Mouse (Mus musculus) bone marrow macrophage, adult 2 months (primary cell): ENCODE measurements at regions not wholly inside any gene's neighbourhood (a gene's known extent, or its start where the extent isn't known, plus 50 kb on each side); places are given as distances from the start of the nearest gene placed in this dataset.

Experiments
- H3K27ac ChIP-seq: 2 replicates; pipeline ENCODE4 v1.5.1; 2012; ENCODE audit warnings: low read depth, low read length; ENCODE audit not compliant: insufficient read depth
- H3K4me1 ChIP-seq: 2 replicates; pipeline ENCODE4 v1.6.1; 2012; ENCODE audit warnings: low read length; ENCODE audit not compliant: control insufficient read depth, insufficient read depth
- H3K4me3 ChIP-seq: 2 replicates; pipeline ENCODE4 v1.5.1; 2012; ENCODE audit warnings: mild to moderate bottlenecking, low read length, moderate library complexity; ENCODE audit not compliant: insufficient read depth
- CTCF ChIP-seq: IDR thresholded peaks from 2 replicates; pipeline ENCODE4 v1.5.1; 2012; ENCODE audit warnings: low read depth, mild to moderate bottlenecking, low read length, moderate library complexity
- POLR2A ChIP-seq: IDR thresholded peaks from 2 replicates; pipeline ENCODE4 v1.6.1; 2012; ENCODE audit warnings: mild to moderate bottlenecking, low read depth, low read length, borderline replicate concordance

- no peaks in the 10 kb centered on the region for H3K4me1 ChIP-seq
- no peak overlapping the region for H3K27ac ChIP-seq
- H3K4me3 ChIP-seq = peak overlapping the region; percentile 44
- TF ChIP-seq POLR2A (no peak), CTCF (peak; percentile 94)
These were observed 240.2 kb upstream of the Cxcr4 start for GRCm38 (mm10) chr1:128832201-128832883.

DNA sequence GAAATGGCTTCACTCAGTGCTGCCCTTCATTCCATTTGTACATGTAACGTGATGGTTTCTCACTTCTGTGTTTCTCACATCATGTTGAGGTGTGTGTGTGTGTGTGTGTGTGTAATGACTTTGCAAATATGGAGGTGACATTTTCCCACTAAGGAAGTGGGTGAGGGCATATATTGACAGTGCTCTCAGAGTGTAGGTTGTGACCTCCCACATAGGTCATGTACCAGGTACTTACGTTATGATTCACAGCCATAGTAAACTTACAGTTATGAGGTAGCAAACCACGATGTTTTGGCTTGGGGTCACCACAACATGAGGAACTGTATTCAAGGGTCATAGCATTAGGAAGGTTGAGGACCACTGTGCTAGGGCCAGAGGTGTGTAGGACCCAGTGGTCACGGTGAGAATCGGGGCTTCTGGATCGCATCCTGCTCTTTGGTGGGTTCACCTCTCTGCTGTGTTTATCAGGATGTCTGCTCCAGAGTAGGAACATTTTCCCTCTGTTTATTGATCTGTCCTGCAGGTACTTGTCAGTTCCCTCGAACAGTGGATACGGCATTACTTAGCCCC is 238.7 kb upstream of the Cxcr4 start:
- no peak for TF ChIP-seq CTCF
- no peak for TF ChIP-seq POLR2A
- Histone ChIP-seq H3K4me1 (no peaks in the 10 kb centered on the region), H3K27ac (no peak overlapping the region), H3K4me3 (no peak overlapping the region)

GRCm38 (mm10) chr1:128829536-128829935 is 237.4 kb upstream of the Cxcr4 start:
- Histone ChIP-seq H3K4me3 (no peak overlapping the region), H3K4me1 (peaks cover 8% of the 10 kb centered on the region), H3K27ac (no peak overlapping the region)
- no peak for TF ChIP-seq CTCF
- TF ChIP-seq POLR2A = no peak

- Histone ChIP-seq H3K4me3 (no peak overlapping the region), H3K4me1 (peaks cover 10% of the 10 kb centered on the region), H3K27ac (no peak overlapping the region)
- TF ChIP-seq POLR2A = no peak
- TF ChIP-seq CTCF = no peak
These were observed 234.3 kb upstream of the Cxcr4 start for GRCm38 (mm10) chr1:128826419-128826818.

DNA sequence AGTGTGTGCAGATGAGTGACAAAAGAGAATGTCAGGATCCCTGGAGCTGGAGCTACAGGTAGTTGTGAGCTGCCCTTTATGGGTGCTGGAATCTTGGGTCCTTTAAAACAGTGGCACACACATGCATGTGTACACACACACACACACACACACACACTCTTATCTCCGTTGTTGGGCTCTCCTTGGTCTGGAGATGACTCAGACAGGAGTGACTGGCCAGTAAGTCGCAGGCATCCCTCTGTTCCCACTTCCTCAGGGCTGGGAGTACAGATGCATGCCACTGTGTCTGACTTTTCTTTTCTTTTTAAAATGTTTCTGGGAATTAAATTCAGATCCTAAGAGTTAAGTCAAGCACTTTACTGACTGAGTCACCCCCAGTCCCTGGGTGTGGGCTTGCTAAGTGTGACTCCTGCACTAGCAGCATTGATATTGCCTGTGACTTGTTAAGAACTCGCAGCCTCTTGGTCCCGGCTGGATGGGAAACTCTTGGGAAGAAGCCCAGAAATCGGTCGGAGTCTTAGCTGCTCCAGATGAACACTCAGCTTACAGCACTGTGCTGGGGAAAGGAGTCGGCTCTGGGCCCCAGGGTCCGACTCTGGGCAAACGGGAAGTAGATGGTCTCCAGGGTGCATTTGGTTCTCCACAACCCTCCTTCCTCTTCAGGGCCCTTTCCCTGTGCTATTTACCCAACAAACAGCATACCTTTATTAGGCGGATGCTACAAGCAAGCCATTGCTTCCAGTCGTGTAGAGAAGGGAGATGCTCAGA is 233.0 kb upstream of the Cxcr4 start:
- Histone ChIP-seq H3K4me1 (peaks cover 10% of the 10 kb centered on the region), H3K27ac (no peak overlapping the region), H3K4me3 (no peak overlapping the region)
- no peak for TF ChIP-seq CTCF
- TF ChIP-seq POLR2A = no peak

DNA sequence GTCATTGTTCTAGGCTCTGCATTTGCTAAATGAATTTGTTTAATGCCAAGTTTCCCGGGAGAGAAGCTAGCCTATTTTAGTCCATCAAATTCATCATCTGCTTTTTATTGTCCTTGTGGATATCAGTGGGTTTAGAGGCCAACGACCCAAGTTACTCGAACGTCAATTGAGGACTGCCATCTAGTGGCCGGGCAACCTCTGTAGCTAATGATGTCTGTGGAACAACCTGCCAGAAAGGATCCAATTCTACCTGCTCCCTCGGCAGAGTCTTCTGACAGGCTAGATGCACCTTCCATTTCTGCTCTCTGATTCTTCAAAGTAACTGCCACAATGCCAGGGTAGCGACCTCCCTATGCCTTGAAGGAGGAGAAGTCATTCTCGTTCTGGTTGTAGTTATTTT is 232.1 kb upstream of the Cxcr4 start:
- TF ChIP-seq CTCF (peak; percentile 51), POLR2A (no peak)
- Histone ChIP-seq H3K4me3 (0 out of 2 replicates have a peak overlapping the region, but pooled peaks have one; percentile 16), H3K4me1 (peaks cover 10% of the 10 kb centered on the region), H3K27ac (no peak overlapping the region)

GRCm38 (mm10) chr1:128821991-128822390 is 229.9 kb upstream of the Cxcr4 start:
- no peak overlapping the region for H3K4me3 ChIP-seq
- peaks cover 10% of the 10 kb centered on the region for H3K4me1 ChIP-seq
- no peak for TF ChIP-seq CTCF
- TF ChIP-seq POLR2A = no peak
- no peak overlapping the region for H3K27ac ChIP-seq

DNA sequence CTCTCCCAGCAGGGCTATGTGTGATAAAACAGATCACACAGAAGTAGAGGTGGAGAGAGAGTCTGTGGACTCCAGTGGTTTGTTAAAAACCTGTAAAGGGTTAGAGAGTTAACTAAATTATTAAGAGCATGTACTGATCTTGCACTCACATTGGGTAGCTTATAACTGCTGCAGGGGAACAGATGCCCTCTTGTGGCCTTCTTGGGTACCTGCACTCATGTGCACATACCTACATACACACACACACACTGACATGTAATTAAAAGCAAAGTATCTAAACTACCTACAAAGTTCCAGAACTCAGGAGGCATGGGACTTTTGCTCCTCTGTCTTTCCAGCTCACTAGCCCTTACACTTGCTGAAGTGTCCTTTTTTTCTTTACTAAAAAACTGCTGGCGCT is 228.4 kb upstream of the Cxcr4 start:
- Histone ChIP-seq H3K4me1 (peaks cover 10% of the 10 kb centered on the region), H3K27ac (no peak overlapping the region), H3K4me3 (no peak overlapping the region)
- TF ChIP-seq CTCF (no peak), POLR2A (no peak)

- Histone ChIP-seq H3K4me3 (no peak overlapping the region), H3K4me1 (peaks cover 3% of the 10 kb centered on the region; the same call in 1 of the 2 replicates), H3K27ac (no peak overlapping the region)
- no peak for TF ChIP-seq POLR2A
- TF ChIP-seq CTCF = no peak
These were observed 227.5 kb upstream of the Cxcr4 start for GRCm38 (mm10) chr1:128819611-128820010.

DNA sequence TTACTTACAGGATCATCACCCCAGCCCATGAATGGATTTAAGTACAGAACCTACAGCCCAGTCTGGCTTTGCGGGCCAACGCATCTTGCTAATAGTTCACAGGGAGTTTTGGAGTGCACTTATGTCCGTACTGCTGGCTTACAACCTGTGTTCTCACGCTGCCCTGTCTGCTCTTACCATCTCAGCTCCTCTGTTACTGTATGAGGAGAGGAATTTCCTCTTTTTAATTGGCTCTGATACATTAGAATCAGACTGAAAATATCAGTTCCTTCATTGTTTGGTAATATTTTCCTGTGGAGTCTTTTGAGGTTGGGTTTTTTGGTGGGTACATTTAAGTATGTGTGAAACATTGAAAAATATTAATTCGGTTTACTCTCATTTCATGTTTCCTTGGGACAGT is 221.3 kb upstream of the Cxcr4 start:
- TF ChIP-seq CTCF (no peak), POLR2A (no peak)
- Histone ChIP-seq H3K4me3 (no peak overlapping the region), H3K4me1 (peaks cover 12% of the 10 kb centered on the region), H3K27ac (no peak overlapping the region)
